Comparison of ENCODE assay signal across 24 mouse cellular contexts in the genomic region with DNA sequence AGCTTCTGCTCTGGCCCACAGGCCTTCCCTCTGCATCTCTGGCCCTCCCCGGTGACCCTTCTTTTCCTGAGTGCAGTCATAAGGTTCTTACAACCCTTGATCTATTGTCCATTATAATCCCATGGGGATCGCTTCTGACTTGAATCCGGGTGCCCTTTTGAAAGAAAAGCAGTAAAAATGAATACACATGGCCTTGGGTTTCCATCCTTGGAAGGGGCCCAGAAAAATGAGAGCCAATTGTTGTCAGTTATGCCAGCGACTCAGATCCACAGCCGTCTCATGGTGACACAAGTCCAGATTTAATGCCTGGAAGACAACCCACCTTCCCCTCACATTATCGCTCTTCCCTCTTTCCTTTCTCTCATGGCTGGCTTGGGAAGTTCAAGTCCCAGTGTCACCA.
"Had no signal": no experiment of that assay in that cellular context is flagged by ENCODE, and none has a peak within 500 bp of the region (broad histone marks: within the 10 kb centered on the region; RNA-seq: fewer than 3 reads in every experiment).

No protein-coding gene starts in this region.

- H3K4me2 ChIP-seq: limb, embryonic 12.5 days; limb, embryonic 15.5 days; liver, embryonic 11.5 days; midbrain, embryonic 12.5 days had no signal

- H3K9ac ChIP-seq: limb, embryonic 12.5 days; limb, embryonic 15.5 days; liver, embryonic 14.5 days; liver, postnatal 0 days; lung, embryonic 15.5 days; midbrain, embryonic 12.5 days; midbrain, embryonic 15.5 days; neural tube, embryonic 13.5 days; stomach, embryonic 15.5 days had no signal

- DNase-seq: kidney, adult 18-20 months; kidney, adult 9 months; kidney, postnatal 14 days; layer of hippocampus, adult 9-11 months; left cerebral cortex, postnatal 4 days; liver, postnatal 0 days; lung, postnatal 14 days; lung, postnatal 4 days; retina, postnatal 1 day; right cerebral cortex, postnatal 25 days; spleen, adult 18-20 months; thymus, postnatal 25 days had no signal

- H3K4me3 ChIP-seq: layer of hippocampus, adult 2 months; left cerebral cortex, adult 2 months; limb, embryonic 12.5 days; limb, embryonic 15.5 days; lung, embryonic 15.5 days; midbrain, embryonic 12.5 days; midbrain, embryonic 15.5 days; myocyte; neural tube, embryonic 13.5 days; stomach, embryonic 15.5 days had no signal

- H3K36me3 ChIP-seq: limb, embryonic 12.5 days; limb, embryonic 15.5 days; lung, embryonic 15.5 days; midbrain, embryonic 12.5 days; midbrain, embryonic 15.5 days; neural tube, embryonic 13.5 days; stomach, embryonic 15.5 days had no signal

- ATAC-seq: liver, postnatal 0 days; midbrain, embryonic 15.5 days had no signal

- H3K9me3 ChIP-seq: limb, embryonic 12.5 days; limb, embryonic 15.5 days; lung, embryonic 15.5 days; midbrain, embryonic 12.5 days; midbrain, embryonic 15.5 days; neural tube, embryonic 13.5 days; stomach, embryonic 15.5 days had no signal

- H3K27ac ChIP-seq: layer of hippocampus, adult 2 months; left cerebral cortex, adult 2 months; limb, embryonic 12.5 days; limb, embryonic 15.5 days; liver, embryonic 14.5 days; midbrain, embryonic 12.5 days; midbrain, embryonic 15.5 days; neural tube, embryonic 13.5 days had no signal
